Mouse (Mus musculus): ENCODE data around the gene Snrpd2. TPM values are rescaled to one million over a fixed set of nuclear protein-coding genes. Genes with fewer than 3 reads are reported as not detected.

Gene Snrpd2
- 17.7 TPM for polyA plus RNA-seq (2015; fragmentation: Illumina TruSeq; extraction: RNeasy Lipid Tissue Mini Kit (QIAGEN cat#74804); ENCODE audit: insufficient read depth, low read depth, low replicate concordance)

DNA sequence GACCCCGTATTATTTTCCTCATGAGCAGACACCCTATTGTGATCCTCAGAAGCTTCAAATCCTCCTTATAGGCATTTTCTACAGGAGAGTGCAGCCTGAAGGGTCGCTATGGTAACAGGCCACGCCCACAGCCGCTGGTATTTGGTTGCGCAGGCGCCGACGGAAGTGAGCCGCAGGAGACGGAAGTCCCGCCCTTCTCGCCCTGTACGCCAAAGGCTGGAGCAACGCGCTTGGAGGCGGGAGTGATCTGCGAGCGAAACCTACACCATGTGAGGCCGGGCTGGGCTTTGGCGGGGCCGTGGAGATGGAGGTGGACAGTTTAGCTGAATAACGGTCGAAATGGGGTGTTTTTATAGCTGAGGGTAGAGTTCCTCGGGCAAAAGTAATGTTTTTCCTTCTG, at the start of gene Snrpd2:
TSS of gene Snrpd2 (plus strand) at position 97 of the 400 bp plus-strand sequence.

DNA sequence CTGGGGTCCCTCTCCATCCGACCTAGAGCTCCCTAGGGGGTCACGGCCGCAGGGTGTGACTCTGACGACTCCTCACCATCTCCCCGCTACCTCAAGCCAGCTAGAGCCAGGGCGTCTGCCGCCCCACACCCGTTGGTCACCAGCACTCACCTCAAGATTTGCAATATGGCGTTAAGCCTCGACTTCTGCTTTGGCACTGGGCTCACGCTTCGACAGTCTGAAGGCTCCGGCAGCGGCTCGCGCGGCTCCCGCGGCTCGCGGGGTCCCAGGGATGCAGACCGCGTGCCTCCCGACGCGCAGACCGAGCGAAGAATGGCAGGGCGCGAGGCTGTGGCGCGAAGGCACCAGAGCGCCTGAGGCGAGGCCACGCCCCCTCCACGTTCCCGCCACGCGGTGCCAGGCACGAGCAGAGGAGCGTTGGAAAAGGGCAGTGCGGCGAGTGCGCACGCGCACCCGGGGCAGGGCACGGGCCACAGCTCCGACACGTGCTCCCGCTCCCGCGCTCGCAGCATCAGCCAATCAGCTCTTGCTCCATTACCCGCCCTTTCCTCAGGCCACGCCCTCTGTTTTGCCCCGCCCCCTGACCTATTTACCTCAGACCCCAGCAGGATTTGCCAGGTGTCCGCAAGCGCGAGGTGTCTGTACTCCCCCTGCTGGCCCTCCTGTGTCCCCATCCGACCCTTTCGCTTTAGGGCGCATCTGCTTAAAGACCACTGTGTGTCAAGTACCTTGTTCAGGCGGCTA, 31.3 kb upstream of the Snrpd2 start, which contains the start of gene Gm4969:
TSS of gene Gm4969 (minus strand) at position 341 of the 744 bp plus-strand sequence.

DNA sequence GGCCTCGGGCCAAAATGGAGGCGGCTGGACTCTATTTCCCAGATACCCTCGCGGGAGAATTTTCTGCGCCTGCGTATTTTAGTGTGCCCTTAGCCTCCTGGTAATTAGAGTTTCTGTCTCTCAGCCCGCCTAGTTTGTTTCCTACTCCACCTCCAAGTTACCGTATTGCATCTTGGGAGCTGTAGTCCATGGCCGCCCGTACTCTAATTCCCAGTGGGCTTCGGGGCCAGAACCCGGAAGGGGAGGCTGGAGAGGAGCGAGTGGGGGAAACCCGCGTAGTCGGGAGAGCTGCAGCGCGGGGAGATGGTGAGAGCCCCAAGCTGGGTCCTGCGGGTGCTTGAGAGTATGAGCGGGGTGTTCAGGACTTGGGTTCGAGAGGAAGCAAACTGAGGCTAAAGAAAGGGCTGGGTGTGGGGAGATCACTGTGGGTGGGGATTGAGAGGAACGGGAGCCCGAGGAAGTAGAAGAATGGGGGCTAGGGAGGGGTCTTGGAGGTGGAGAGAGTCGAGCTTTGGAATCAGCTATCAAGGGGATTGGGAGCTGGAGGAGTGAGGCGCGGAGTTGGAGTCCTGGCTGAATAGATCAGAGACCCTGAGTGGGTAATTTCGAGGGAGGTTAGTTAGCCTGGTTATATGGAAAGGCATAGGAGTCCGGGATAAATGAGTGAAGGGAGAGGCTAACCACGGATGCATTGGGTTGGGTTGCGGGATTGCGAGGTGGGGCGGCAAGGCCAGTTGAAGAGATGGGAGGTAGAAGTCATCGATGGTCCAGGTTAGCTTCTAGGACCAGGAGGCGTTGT, 29.7 kb upstream of the Snrpd2 start, which contains the start of gene Fbxo46:
TSS of gene Fbxo46 (plus strand) at position 229 of the 799 bp plus-strand sequence.

DNA sequence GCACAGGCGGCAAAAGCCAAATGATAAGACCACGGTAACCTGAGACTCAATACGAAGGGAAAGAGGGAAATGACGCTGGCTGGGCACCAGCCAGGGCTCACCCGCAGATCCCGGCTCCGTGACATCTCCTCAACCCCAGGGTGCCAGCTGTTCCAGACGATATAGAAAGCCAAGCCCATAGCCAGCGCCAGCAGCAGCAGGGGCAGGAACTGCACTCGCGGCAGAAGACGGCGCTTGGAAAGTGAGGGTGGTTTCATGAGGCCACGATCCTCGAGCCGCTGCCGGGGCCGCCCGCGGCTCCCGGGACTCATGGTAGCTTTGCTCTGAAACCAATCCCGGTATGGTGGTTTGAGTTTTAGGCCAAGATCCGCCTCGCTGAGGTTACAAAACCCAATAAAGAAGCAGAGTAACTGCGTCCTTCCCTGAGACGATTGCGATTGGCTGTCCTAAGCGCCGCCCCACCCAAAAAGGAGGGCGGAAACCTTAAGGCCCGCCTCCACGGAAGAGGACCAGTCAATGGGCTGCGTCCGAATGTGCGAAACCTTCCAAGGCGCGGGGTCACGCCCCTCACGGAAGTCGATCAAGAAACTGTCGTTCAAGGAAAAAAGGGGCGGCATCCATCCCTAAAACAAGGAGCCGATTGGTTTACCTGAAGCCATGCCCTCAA, 514 bp upstream of the Snrpd2 start, which contains the start of gene Qpctl:
TSS of gene Qpctl (minus strand) at position 417 of the 667 bp plus-strand sequence.

DNA sequence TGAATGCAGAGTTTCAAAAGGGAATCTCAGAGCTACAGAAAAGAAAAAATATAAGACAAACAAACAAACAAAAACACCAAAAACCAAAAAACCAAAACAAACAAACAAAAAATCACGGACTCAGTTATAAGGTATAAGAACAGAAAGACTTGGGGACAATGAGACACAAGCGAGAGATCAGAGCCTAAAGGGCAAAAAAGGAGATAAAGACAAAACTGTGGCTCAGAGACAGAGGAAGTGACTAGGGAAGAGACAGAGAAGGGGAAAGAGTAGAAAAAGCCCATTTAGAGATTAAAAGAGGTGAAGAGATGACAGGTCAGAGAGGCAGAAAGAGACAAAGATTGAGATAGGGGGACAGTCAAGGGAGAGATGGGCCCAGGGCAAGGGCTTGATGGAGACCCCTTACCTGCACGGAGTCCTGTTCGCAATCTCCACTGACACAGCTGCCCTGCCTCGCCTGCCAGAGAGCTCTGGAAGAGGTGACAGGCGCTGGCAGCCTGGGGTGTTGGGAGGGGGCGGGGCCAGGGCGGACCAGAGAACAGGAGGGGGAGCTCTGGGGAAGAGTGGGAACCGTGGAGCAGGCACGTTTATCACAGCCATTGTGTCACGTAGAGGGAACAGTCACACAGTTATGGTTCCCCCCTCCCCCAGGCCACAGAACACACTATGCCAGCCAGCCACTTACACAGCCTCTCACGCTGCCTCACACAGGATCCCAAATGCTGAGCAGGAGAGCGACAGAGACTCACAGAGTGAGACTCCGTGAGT, 16.3 kb downstream of the Snrpd2 start, which contains the start of gene Gipr:
TSS of gene Gipr (minus strand) at position 472 of the 768 bp plus-strand sequence.

DNA sequence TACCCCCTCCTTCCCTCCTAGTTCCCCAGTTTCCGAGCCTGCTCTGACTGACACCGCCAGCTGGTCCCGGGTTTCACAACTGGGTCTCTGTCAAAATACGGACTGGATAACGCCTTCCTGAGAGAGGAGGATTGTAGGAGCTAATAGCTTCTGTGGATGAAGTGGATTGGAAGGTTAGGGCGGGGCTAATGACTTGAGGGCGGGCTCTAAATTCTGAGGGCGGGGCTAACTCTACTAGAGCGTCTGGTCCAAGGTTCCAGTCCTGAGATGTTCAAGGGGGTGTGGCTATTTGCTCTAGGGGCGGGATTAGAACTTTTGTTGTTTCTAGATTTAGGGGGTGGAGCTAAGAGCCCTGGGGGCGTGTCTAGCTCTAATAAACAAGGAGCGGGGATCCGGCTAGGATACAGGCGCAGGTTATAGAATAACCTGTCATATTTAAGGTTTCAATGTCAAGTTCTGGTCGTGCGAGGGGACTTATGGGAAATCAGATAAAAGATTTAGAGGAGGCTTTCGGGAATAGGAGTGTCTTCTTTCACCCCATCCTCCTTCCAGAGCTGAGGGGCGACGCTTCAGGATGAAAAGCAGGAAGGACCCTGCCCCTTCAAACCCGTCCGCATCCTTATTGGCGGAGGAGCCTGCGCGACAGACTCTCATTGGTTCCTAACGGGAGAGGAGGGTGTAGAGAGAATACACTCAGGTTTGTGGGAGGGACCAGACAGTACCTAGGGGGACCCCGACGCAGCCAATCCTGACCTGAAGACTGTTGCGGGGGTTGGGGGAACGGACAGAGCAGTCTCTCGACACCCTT, 26.4 kb downstream of the Snrpd2 start, which contains the start of gene Eml2:
TSS of gene Eml2 (plus strand) at position 714 of the 808 bp plus-strand sequence.

Other genes starting within 250 kb of the Snrpd2 start
- 4.1 TPM for gene Ccdc61, start 239.3 kb upstream of the Snrpd2 start, polyA plus RNA-seq (2015; fragmentation: Illumina TruSeq; extraction: RNeasy Lipid Tissue Mini Kit (QIAGEN cat#74804); ENCODE audit: insufficient read depth, low read depth, low replicate concordance)
- gene Nova2, start 223.8 kb upstream of the Snrpd2 start, polyA plus RNA-seq (2015; fragmentation: Illumina TruSeq; extraction: RNeasy Lipid Tissue Mini Kit (QIAGEN cat#74804); ENCODE audit: insufficient read depth, low read depth, low replicate concordance) = 2.3 TPM
- not detected for gene Nanos2, start 162.3 kb upstream of the Snrpd2 start, polyA plus RNA-seq (2015; fragmentation: Illumina TruSeq; extraction: RNeasy Lipid Tissue Mini Kit (QIAGEN cat#74804); ENCODE audit: insufficient read depth, low read depth, low replicate concordance)
- 2.5 TPM for gene Mypop, start 158.5 kb upstream of the Snrpd2 start, polyA plus RNA-seq (2015; fragmentation: Illumina TruSeq; extraction: RNeasy Lipid Tissue Mini Kit (QIAGEN cat#74804); ENCODE audit: insufficient read depth, low read depth, low replicate concordance)
- gene Irf2bp1, start 145.7 kb upstream of the Snrpd2 start, polyA plus RNA-seq (2015; fragmentation: Illumina TruSeq; extraction: RNeasy Lipid Tissue Mini Kit (QIAGEN cat#74804); ENCODE audit: insufficient read depth, low read depth, low replicate concordance) = 5.9 TPM
- gene Foxa3, start 126.2 kb upstream of the Snrpd2 start, polyA plus RNA-seq (2015; fragmentation: Illumina TruSeq; extraction: RNeasy Lipid Tissue Mini Kit (QIAGEN cat#74804); ENCODE audit: insufficient read depth, low read depth, low replicate concordance) = 5.9 TPM
- gene Sympk, start 125.3 kb upstream of the Snrpd2 start, polyA plus RNA-seq (2015; fragmentation: Illumina TruSeq; extraction: RNeasy Lipid Tissue Mini Kit (QIAGEN cat#74804); ENCODE audit: insufficient read depth, low read depth, low replicate concordance) = 20.0 TPM
- not detected for gene Rsph6a, start 95.0 kb upstream of the Snrpd2 start, polyA plus RNA-seq (2015; fragmentation: Illumina TruSeq; extraction: RNeasy Lipid Tissue Mini Kit (QIAGEN cat#74804); ENCODE audit: insufficient read depth, low read depth, low replicate concordance)
- 10.7 TPM for gene Dmwd, start 73.5 kb upstream of the Snrpd2 start, polyA plus RNA-seq (2015; fragmentation: Illumina TruSeq; extraction: RNeasy Lipid Tissue Mini Kit (QIAGEN cat#74804); ENCODE audit: insufficient read depth, low read depth, low replicate concordance)
- 15.3 TPM for gene Dmpk, start 65.9 kb upstream of the Snrpd2 start, polyA plus RNA-seq (2015; fragmentation: Illumina TruSeq; extraction: RNeasy Lipid Tissue Mini Kit (QIAGEN cat#74804); ENCODE audit: insufficient read depth, low read depth, low replicate concordance)
- gene Six5, start 55.1 kb upstream of the Snrpd2 start, polyA plus RNA-seq (2015; fragmentation: Illumina TruSeq; extraction: RNeasy Lipid Tissue Mini Kit (QIAGEN cat#74804); ENCODE audit: insufficient read depth, low read depth, low replicate concordance) = 8.4 TPM
- gene Gm4969, start 31.4 kb upstream of the Snrpd2 start, polyA plus RNA-seq (2015; fragmentation: Illumina TruSeq; extraction: RNeasy Lipid Tissue Mini Kit (QIAGEN cat#74804); ENCODE audit: insufficient read depth, low read depth, low replicate concordance) = not detected
- 1.5 TPM for gene Fbxo46, start 29.9 kb upstream of the Snrpd2 start, polyA plus RNA-seq (2015; fragmentation: Illumina TruSeq; extraction: RNeasy Lipid Tissue Mini Kit (QIAGEN cat#74804); ENCODE audit: insufficient read depth, low read depth, low replicate concordance)
- 5.5 TPM for gene Qpctl, start 431 bp upstream of the Snrpd2 start, polyA plus RNA-seq (2015; fragmentation: Illumina TruSeq; extraction: RNeasy Lipid Tissue Mini Kit (QIAGEN cat#74804); ENCODE audit: insufficient read depth, low read depth, low replicate concordance)
- gene Gipr, start 16.4 kb downstream of the Snrpd2 start, polyA plus RNA-seq (2015; fragmentation: Illumina TruSeq; extraction: RNeasy Lipid Tissue Mini Kit (QIAGEN cat#74804); ENCODE audit: insufficient read depth, low read depth, low replicate concordance) = 6.9 TPM
- 6.4 TPM for gene Eml2, start 26.7 kb downstream of the Snrpd2 start, polyA plus RNA-seq (2015; fragmentation: Illumina TruSeq; extraction: RNeasy Lipid Tissue Mini Kit (QIAGEN cat#74804); ENCODE audit: insufficient read depth, low read depth, low replicate concordance)
- 3.5 TPM for gene Gpr4, start 62.8 kb downstream of the Snrpd2 start, polyA plus RNA-seq (2015; fragmentation: Illumina TruSeq; extraction: RNeasy Lipid Tissue Mini Kit (QIAGEN cat#74804); ENCODE audit: insufficient read depth, low read depth, low replicate concordance)
- 3.2 TPM for gene Opa3, start 78.6 kb downstream of the Snrpd2 start, polyA plus RNA-seq (2015; fragmentation: Illumina TruSeq; extraction: RNeasy Lipid Tissue Mini Kit (QIAGEN cat#74804); ENCODE audit: insufficient read depth, low read depth, low replicate concordance)
- 15.6 TPM for gene Vasp, start 122.1 kb downstream of the Snrpd2 start, polyA plus RNA-seq (2015; fragmentation: Illumina TruSeq; extraction: RNeasy Lipid Tissue Mini Kit (QIAGEN cat#74804); ENCODE audit: insufficient read depth, low read depth, low replicate concordance)
- gene Ppm1n, start 130.3 kb downstream of the Snrpd2 start, polyA plus RNA-seq (2015; fragmentation: Illumina TruSeq; extraction: RNeasy Lipid Tissue Mini Kit (QIAGEN cat#74804); ENCODE audit: insufficient read depth, low read depth, low replicate concordance) = not detected
- 0.98 TPM for gene Rtn2, start 132.9 kb downstream of the Snrpd2 start, polyA plus RNA-seq (2015; fragmentation: Illumina TruSeq; extraction: RNeasy Lipid Tissue Mini Kit (QIAGEN cat#74804); ENCODE audit: insufficient read depth, low read depth, low replicate concordance)
- 3.5 TPM for gene Fosb, start 160.3 kb downstream of the Snrpd2 start, polyA plus RNA-seq (2015; fragmentation: Illumina TruSeq; extraction: RNeasy Lipid Tissue Mini Kit (QIAGEN cat#74804); ENCODE audit: insufficient read depth, low read depth, low replicate concordance)
- 11.2 TPM for gene Ercc1, start 195.1 kb downstream of the Snrpd2 start, polyA plus RNA-seq (2015; fragmentation: Illumina TruSeq; extraction: RNeasy Lipid Tissue Mini Kit (QIAGEN cat#74804); ENCODE audit: insufficient read depth, low read depth, low replicate concordance)
- 2.5 TPM for gene Cd3eap, start 209.8 kb downstream of the Snrpd2 start, polyA plus RNA-seq (2015; fragmentation: Illumina TruSeq; extraction: RNeasy Lipid Tissue Mini Kit (QIAGEN cat#74804); ENCODE audit: insufficient read depth, low read depth, low replicate concordance)
- 2.4 TPM for gene Ppp1r13l, start 210.0 kb downstream of the Snrpd2 start, polyA plus RNA-seq (2015; fragmentation: Illumina TruSeq; extraction: RNeasy Lipid Tissue Mini Kit (QIAGEN cat#74804); ENCODE audit: insufficient read depth, low read depth, low replicate concordance)
- 7.7 TPM for gene Ercc2, start 232.3 kb downstream of the Snrpd2 start, polyA plus RNA-seq (2015; fragmentation: Illumina TruSeq; extraction: RNeasy Lipid Tissue Mini Kit (QIAGEN cat#74804); ENCODE audit: insufficient read depth, low read depth, low replicate concordance)

Measured in pancreas, adult 10 weeks (tissue).